Mouse (Mus musculus) limb, embryonic 14.5 days (tissue): ENCODE measurements around the gene Zfp784. TPM values are rescaled to one million over a fixed set of nuclear protein-coding genes. Genes with fewer than 3 reads are reported as not detected.

ENCODE experiments used
- ATAC-seq: fragments of 200-750 bp; cut with Nextera tagmentation; 2 replicates; pipeline ENCODE4 v1.8.0; 2017; ENCODE audit warnings: low read depth, moderate number of reproducible peaks, moderate TSS enrichment; ENCODE audit not compliant: low FRiP score
- DNase-seq: peaks from one replicate; pipeline ENCODE4 v3.0.0-alpha.2; 2015; ENCODE audit warnings: low spot score
- H3K27ac ChIP-seq: fragments of 300-500 bp; sonication (generic); replicated peaks from 2 replicates; pipeline ENCODE4 v1.5.1; 2014; ENCODE audit warnings: low read depth, mild to moderate bottlenecking, low read length, moderate library complexity, mixed read lengths
- H3K27me3 ChIP-seq: fragments of 300-500 bp; sonication (generic); 2 replicates; pipeline ENCODE4 v1.6.1; 2014; ENCODE audit warnings: low read length, mixed read lengths; ENCODE audit not compliant: control insufficient read depth, insufficient read depth
- H3K36me3 ChIP-seq: fragments of 300-500 bp; sonication (generic); 2 replicates; pipeline ENCODE4 v1.6.1; 2014; ENCODE audit warnings: mild to moderate bottlenecking, low read length, moderate library complexity, mixed read lengths; ENCODE audit not compliant: control insufficient read depth, insufficient read depth
- H3K4me1 ChIP-seq: fragments of 300-500 bp; sonication (generic); 2 replicates; pipeline ENCODE4 v1.6.1; 2014; ENCODE audit warnings: antibody characterized with exemption, low read length, mixed read lengths; ENCODE audit not compliant: control insufficient read depth, insufficient read depth
- H3K4me2 ChIP-seq: fragments of 300-500 bp; sonication (generic); replicated peaks from 2 replicates; pipeline ENCODE4 v1.6.1; 2014; ENCODE audit warnings: low read depth, mild to moderate bottlenecking, low read length, moderate library complexity; ENCODE audit not compliant: severe bottlenecking
- H3K4me3 ChIP-seq: fragments of 300-500 bp; sonication (generic); replicated peaks from 2 replicates; pipeline ENCODE4 v1.5.1; 2014; ENCODE audit warnings: low read length
- H3K9ac ChIP-seq: fragments of 300-500 bp; sonication (generic); 2 replicates; pipeline ENCODE4 v1.6.1; 2014; ENCODE audit warnings: mild to moderate bottlenecking, low read depth, low read length, moderate library complexity; ENCODE audit not compliant: severe bottlenecking
- H3K9me3 ChIP-seq: fragments of 300-500 bp; sonication (generic); 2 replicates; pipeline ENCODE4 v1.6.1; 2016; ENCODE audit warnings: low read length; ENCODE audit not compliant: control insufficient read depth
- POLR2A ChIP-seq: fragments of 200-500 bp; IDR thresholded peaks from 2 replicates; pipeline ENCODE4 v1.8.0; 2012; ENCODE audit warnings: inconsistent platforms, mild to moderate bottlenecking, moderate library complexity, borderline replicate concordance; ENCODE audit not compliant: insufficient read depth, insufficient read length; ENCODE audit errors: extremely low read depth
- WGBS: fragments of 180-500 bp; shearing (Covaris S2); extraction: QIAGEN DNeasy Blood & Tissue Kit; methylation state at CpG from one replicate; pipeline ENCODE4 v1.1.7; 2014; 5-methylcytosine and 5-hydroxymethylcytosine counted together
- polyA plus RNA-seq, 2 experiments: library from polyadenylated mRNA; depleted of rRNA in 1 of 2; stranded (reverse) in 1 of 2; unstranded in 1 of 2; fragments of >200 nt; fragmentation: Nextera tagmentation in 1 of 2; extraction: Ambion mirVana in 1 of 2; gene quantifications; 2 replicates each; pipeline versions ENCODE4 v1.2.1 to v1.2.3; 2012 to 2014

Zfp784 gene
- polyA plus RNA-seq, 2 experiments, result 5.6 to 6.8 TPM

DNA sequence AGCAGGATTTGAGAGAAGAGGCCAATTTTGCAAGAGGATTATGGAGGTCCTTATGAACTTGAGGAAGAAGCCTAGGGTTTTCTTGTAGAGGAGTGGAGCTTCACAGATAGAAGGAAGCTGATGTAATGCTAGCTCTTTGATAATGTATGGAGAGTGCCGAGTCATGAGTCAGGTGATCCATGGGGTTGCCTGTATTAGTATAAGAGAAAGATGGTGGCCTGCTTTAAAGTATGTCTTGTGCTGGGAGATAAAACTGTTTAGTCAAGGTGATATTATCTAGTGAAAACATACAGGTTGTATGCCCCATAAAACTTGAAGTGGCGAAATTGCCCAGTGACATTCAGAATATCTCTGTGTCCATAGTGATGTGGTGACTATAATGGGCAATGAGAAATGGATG, 38.7 kb upstream of the Zfp784 start:
- no peaks in the 10 kb centered on the region for H3K27me3 ChIP-seq
- H3K27ac ChIP-seq, result no peak overlapping the region
- 93% methylated on average over 2 of the region's 2 CpGs for WGBS
- no peaks in the 10 kb centered on the region for H3K9me3 ChIP-seq
- H3K9ac ChIP-seq, result no peak overlapping the region
- no peak for ATAC-seq
- DNase-seq, result no peak
- H3K4me2 ChIP-seq, result no peak overlapping the region
- H3K36me3 ChIP-seq, result peaks cover 70% of the 10 kb centered on the region
- no peak for TF ChIP-seq POLR2A
- H3K4me1 ChIP-seq, result peaks cover 10% of the 10 kb centered on the region; the same call in 1 of the 2 replicates
- H3K4me3 ChIP-seq, result no peak overlapping the region

DNA sequence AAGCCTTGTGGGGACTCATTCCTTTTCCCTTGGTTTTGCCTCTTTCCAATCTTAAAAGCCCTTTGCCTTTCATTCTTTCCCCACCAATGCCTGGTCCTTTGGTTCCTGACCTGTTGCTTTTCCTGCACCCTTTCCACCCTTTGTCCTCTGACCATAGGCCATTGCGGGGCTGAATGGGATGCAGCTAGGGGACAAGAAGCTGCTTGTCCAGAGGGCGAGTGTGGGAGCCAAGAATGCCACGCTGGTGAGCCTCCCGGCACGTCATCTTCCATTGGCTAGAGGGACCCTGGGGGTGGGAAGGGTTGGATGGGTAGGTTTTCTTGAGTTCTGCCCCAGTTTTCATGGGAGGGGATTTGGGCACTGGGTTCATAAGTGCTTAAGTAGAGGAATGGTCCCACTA, 36.7 kb upstream of the Zfp784 start:
- TF ChIP-seq POLR2A, result no peak
- no peak for ATAC-seq

DNA sequence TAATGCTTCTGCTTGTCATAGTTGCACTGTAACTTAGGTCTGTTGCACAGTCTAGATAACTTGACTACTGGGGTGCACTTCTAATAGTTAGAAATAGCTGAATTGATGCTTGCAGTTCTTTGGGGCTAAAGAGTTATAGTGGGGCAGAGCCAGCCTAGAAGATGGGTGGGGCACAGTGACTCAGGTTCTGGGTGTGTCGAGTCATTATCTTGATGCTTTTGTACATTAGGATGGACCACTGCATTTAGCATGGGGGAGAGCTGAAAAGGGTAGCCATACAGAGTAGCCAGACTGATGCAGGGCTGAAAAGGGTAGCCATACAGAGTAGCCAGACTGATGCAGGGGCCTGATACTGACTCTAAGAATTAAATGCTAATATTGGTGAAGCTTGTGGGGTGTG, 35.3 kb upstream of the Zfp784 start:
- Histone ChIP-seq H3K9ac (no peak overlapping the region), H3K9me3 (no peaks in the 10 kb centered on the region), H3K4me3 (no peak overlapping the region), H3K4me2 (no peak overlapping the region), H3K36me3 (peaks cover 95% of the 10 kb centered on the region), H3K4me1 (no peaks in the 10 kb centered on the region), H3K27me3 (no peaks in the 10 kb centered on the region), H3K27ac (no peak overlapping the region)
- no peak for DNase-seq
- 86% methylated on average over 1 of the region's 1 CpGs for WGBS
- TF ChIP-seq POLR2A, result no peak
- ATAC-seq, result no peak

More for the DNA sequence above, 36.7 kb upstream of the Zfp784 start:
- H3K27me3 ChIP-seq, result no peaks in the 10 kb centered on the region
- no peak for DNase-seq
- H3K4me1 ChIP-seq, result no peaks in the 10 kb centered on the region
- H3K4me3 ChIP-seq, result no peak overlapping the region
- H3K9me3 ChIP-seq, result no peaks in the 10 kb centered on the region
- 94% methylated on average over 5 of the region's 5 CpGs for WGBS
- no peak overlapping the region for H3K27ac ChIP-seq
- no peak overlapping the region for H3K4me2 ChIP-seq
- peaks cover 88% of the 10 kb centered on the region for H3K36me3 ChIP-seq
- no peak overlapping the region for H3K9ac ChIP-seq

DNA sequence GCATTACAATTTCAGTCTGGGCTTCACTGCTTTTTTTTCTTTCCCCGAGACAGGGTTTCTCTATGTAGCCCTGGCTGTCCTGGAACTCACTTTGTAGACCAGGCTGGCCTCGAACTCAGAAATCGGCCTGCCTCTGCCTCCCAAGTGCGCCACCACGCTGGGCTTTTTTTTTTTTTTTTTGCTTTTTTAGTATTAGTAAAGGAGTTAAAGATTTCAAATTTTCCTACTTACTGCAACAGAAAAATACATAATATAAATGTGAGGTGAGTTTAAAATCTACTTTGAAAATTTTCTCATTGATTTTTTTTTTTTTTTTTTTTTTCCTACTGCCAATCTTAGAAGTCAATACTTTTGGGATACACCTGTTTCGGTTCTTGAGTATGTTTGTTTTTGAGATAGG, 26.6 kb upstream of the Zfp784 start:
- 89% methylated on average over 6 of the region's 6 CpGs for WGBS
- peaks cover 46% of the 10 kb centered on the region for H3K36me3 ChIP-seq
- H3K9ac ChIP-seq, result no peak overlapping the region

DNA sequence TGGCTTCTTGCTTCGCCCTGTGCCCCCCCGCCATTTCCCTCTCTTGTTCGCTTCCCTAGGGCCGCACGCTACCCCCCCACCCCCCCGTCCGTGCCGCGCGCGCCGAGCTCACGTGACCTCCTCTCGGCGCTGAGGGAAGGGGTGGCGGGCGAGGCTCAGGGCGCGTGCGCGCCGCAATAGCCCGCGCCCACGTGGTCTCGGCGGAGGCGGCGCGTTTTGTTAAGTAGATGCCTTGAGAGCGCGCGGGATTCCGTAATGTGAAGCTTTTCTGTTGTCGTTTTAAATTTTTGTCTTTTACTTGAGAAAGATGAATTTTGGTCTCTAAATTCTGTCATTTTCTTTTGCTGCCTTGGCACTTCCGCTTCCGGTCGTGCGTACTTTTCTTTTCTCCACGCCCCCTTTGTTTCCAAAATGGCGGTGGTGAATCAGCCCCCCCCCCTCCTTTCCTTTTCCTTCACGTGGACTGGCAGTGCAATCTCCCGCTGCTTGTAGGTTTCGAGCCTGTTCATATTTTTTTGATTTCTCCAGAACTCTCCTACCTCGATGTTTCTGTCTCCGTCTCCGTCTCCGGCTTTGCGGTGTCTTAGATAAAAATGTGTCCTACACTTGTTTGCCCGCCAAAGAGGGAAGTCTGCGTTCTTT, 24.2 kb upstream of the Zfp784 start:
- under 1% methylated on average over 46 of the region's 51 CpGs for WGBS
- H3K4me3 ChIP-seq, result peak overlapping the region; percentile 64
- ATAC-seq (peak; percentile 58), DNase-seq (peak; percentile 86)
- peak overlapping the region; percentile 78 for H3K4me2 ChIP-seq
- peaks cover 22% of the 10 kb centered on the region for H3K36me3 ChIP-seq
- H3K27me3 ChIP-seq, result no peaks in the 10 kb centered on the region
- H3K27ac ChIP-seq, result peak overlapping the region; percentile 96
- peak overlapping the region; percentile 83 for H3K9ac ChIP-seq
- H3K9me3 ChIP-seq, result no peaks in the 10 kb centered on the region
- no peak for TF ChIP-seq POLR2A
- peaks cover 17% of the 10 kb centered on the region for H3K4me1 ChIP-seq

More for the DNA sequence above, 26.6 kb upstream of the Zfp784 start:
- Histone ChIP-seq H3K9me3 (no peaks in the 10 kb centered on the region), H3K4me2 (no peak overlapping the region), H3K27ac (no peak overlapping the region), H3K27me3 (no peaks in the 10 kb centered on the region), H3K4me3 (no peak overlapping the region), H3K4me1 (peaks cover 14% of the 10 kb centered on the region)
- ATAC-seq, result no peak
- TF ChIP-seq POLR2A, result no peak
- no peak for DNase-seq
